Mouse (Mus musculus): Measurements from ENCODE around the gene Sprn.

The Sprn gene

GRCm38 (mm10) chr7:140101993-140102860 lies 52.5 kb downstream of the Sprn start, which contains the start of gene Fuom:
Gene Fuom, minus strand, starts transcription at chr7:140102441.
- DNase-seq (ENCODE audit: low read depth, low spot score) = peak; percentile 60

DNA sequence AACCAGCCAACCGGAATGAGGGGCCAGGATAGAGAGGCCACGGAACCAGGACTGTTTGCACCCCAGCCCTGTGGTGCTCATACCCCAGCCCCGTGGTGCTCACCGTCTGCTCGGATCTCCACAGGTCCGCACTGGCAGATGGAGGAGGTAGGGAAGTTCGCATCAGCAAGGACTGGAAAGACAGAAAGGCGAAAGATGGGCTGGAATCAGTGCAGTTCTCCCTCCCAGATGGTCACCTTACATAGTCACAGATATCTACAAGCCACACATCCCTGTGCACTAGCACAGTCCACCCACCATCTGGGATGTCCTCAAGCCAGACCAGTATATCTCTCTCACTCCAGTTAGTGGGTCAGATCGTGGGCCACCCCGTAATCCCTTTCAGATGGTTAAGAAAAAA lies 53.2 kb downstream of the Sprn start:
- DNase-seq (ENCODE audit: low read depth, low spot score) = no peak
